Mouse (Mus musculus) neural tube, embryonic 14.5 days (tissue): ENCODE results near the gene Gzf1. TPM values are rescaled to one million over a fixed set of nuclear protein-coding genes. Genes with fewer than 3 reads are reported as not detected.

Experiments used
- ATAC-seq: fragments of 200-750 bp; cut with Nextera tagmentation; 2 replicates; pipeline ENCODE4 v1.8.0; 2017; ENCODE audit warnings: low read depth, mild to moderate bottlenecking, moderate TSS enrichment, moderate library complexity
- H3K27ac ChIP-seq: fragments of 300-500 bp; sonication (generic); 2 replicates; pipeline ENCODE4 v1.5.1; 2014; ENCODE audit warnings: low read depth, mild to moderate bottlenecking, control low read depth, low read length, moderate library complexity, mixed read lengths
- H3K27me3 ChIP-seq: fragments of 300-500 bp; sonication (generic); 2 replicates; pipeline ENCODE4 v1.6.1; 2014; ENCODE audit warnings: low read length; ENCODE audit not compliant: control insufficient read depth, insufficient read depth
- H3K36me3 ChIP-seq: fragments of 300-500 bp; sonication (generic); 2 replicates; pipeline ENCODE4 v1.6.1; 2014; ENCODE audit warnings: low read length, mixed read lengths; ENCODE audit not compliant: control insufficient read depth, insufficient read depth
- H3K4me1 ChIP-seq: fragments of 300-500 bp; sonication (generic); 2 replicates; pipeline ENCODE4 v1.6.1; 2014; ENCODE audit warnings: low read length; ENCODE audit not compliant: control insufficient read depth, insufficient read depth
- H3K4me2 ChIP-seq: fragments of 300-500 bp; sonication (generic); 2 replicates; pipeline ENCODE4 v1.6.1; 2014; ENCODE audit warnings: mild to moderate bottlenecking, low read depth, low read length, control low read depth
- H3K4me3 ChIP-seq: fragments of 300-500 bp; sonication (generic); 2 replicates; pipeline ENCODE4 v1.5.1; 2014; ENCODE audit warnings: low read depth, low read length, control low read depth, mixed read lengths
- H3K9ac ChIP-seq: fragments of 300-500 bp; sonication (generic); replicated peaks from 2 replicates; pipeline ENCODE4 v1.6.1; 2014; ENCODE audit warnings: low read depth, mild to moderate bottlenecking, control low read depth, low read length, mixed read lengths
- H3K9me3 ChIP-seq: fragments of 300-500 bp; sonication (generic); 2 replicates; pipeline ENCODE4 v1.6.1; 2016; ENCODE audit warnings: low read length; ENCODE audit not compliant: control insufficient read depth
- WGBS: fragments of 180-500 bp; shearing (Covaris S2); extraction: QIAGEN DNeasy Blood & Tissue Kit; methylation state at CpG from one replicate; pipeline ENCODE4 v1.1.7; 2014; 5-methylcytosine and 5-hydroxymethylcytosine counted together
- polyA plus RNA-seq: library from polyadenylated mRNA; unstranded; fragments of >200 nt; fragmentation: Nextera tagmentation; extraction: Ambion mirVana; gene quantifications from 2 replicates; pipeline ENCODE4 v1.2.1, GENCODE M21; 2014

The Gzf1 gene
- polyA plus RNA-seq, 1 experiment from 2014 or later, result 16.7 TPM

- Histone ChIP-seq H3K4me1 (peaks cover 8% of the 10 kb centered on the region; the same call in 1 of the 2 replicates), H3K9ac (peak within 1 kb of the TSS; percentile 64), H3K4me3 (peak within 1 kb of the TSS; percentile 53), H3K27ac (peak within 1 kb of the TSS; percentile 80), H3K36me3 (peaks cover 8% of the 10 kb centered on the region), H3K27me3 (no peaks in the 10 kb centered on the region), H3K4me2 (peak within 1 kb of the TSS; percentile 79), H3K9me3 (no peaks in the 10 kb centered on the region)
- 1% methylated on average over 58 of the region's 58 CpGs for WGBS
- ATAC-seq, result peak; percentile 100
Measured at GRCm38 (mm10) chr2:148672199-148673096, 8.4 kb upstream of the Gzf1 start, which contains the start of gene Nxt1. Nxt1 (plus strand) TSS chr2:148672601.

DNA sequence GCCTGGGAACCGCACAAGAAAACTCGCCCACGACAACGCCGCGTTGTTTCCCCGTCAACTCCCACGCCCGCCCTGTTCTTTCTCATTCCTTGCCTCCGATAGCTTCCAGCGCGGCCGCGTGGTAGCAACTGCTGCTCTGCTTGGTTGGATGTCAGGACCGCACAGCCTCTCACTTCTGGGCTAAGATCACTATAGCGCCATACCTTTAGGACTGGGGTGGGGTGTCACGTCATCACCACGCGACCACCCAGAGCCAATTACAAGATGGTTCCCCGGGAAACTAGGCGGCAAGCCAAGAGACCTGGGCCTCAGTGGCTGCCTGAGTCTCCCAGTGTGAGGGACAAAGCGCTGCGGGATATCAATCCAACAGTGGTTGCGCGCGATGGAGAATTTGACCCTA, 3.0 kb upstream of the Gzf1 start:
- Histone ChIP-seq H3K9ac (peak overlapping the region; percentile 46; the same call in 1 of the 2 replicates), H3K27ac (peak overlapping the region; percentile 70), H3K4me1 (peaks cover 27% of the 10 kb centered on the region), H3K4me3 (peak overlapping the region; percentile 42), H3K9me3 (no peaks in the 10 kb centered on the region), H3K27me3 (no peaks in the 10 kb centered on the region), H3K36me3 (peaks cover 8% of the 10 kb centered on the region), H3K4me2 (peak overlapping the region; percentile 55)
- peak; percentile 59 for ATAC-seq
- 3% methylated on average over 26 of the region's 26 CpGs for WGBS

- H3K9me3 ChIP-seq, result no peaks in the 10 kb centered on the region
- 0 out of 2 replicates have a peak, but pooled peaks have one; percentile 1 for ATAC-seq
- peaks cover 11% of the 10 kb centered on the region for H3K36me3 ChIP-seq
- peak overlapping the region; percentile 9; the same call in 1 of the 2 replicates for H3K4me3 ChIP-seq
- 0 out of 2 replicates have a peak overlapping the region, but pooled peaks have one; percentile 25 for H3K9ac ChIP-seq
- peaks cover 19% of the 10 kb centered on the region for H3K4me1 ChIP-seq
- 4% methylated on average over 9 of the region's 9 CpGs for WGBS
- peak overlapping the region; percentile 60 for H3K27ac ChIP-seq
- H3K4me2 ChIP-seq, result peak overlapping the region; percentile 95
- no peaks in the 10 kb centered on the region for H3K27me3 ChIP-seq
Measured at GRCm38 (mm10) chr2:148679346-148679745, 1.5 kb upstream of the Gzf1 start.

GRCm38 (mm10) chr2:148681461-148681891, 653 bp downstream of the Gzf1 start:
- Histone ChIP-seq H3K9me3 (no peaks in the 10 kb centered on the region), H3K4me1 (peaks cover 19% of the 10 kb centered on the region)

GRCm38 (mm10) chr2:148683031-148683430, 2.2 kb downstream of the Gzf1 start:
- Histone ChIP-seq H3K36me3 (peaks cover 18% of the 10 kb centered on the region), H3K27me3 (no peaks in the 10 kb centered on the region), H3K4me2 (no peak overlapping the region), H3K4me1 (peaks cover 18% of the 10 kb centered on the region), H3K9me3 (no peaks in the 10 kb centered on the region), H3K9ac (no peak overlapping the region), H3K27ac (no peak overlapping the region), H3K4me3 (no peak overlapping the region)
- ATAC-seq, result no peak
- 100% methylated on average over 1 of the region's 1 CpGs for WGBS

More at GRCm38 (mm10) chr2:148681461-148681891, 653 bp downstream of the Gzf1 start:
- peak; percentile 60 for ATAC-seq
- Histone ChIP-seq H3K4me2 (peak overlapping the region; percentile 95), H3K36me3 (peaks cover 17% of the 10 kb centered on the region), H3K4me3 (peak overlapping the region; percentile 67), H3K27ac (peak overlapping the region; percentile 55; the same call in 1 of the 2 replicates), H3K9ac (peak overlapping the region; percentile 82), H3K27me3 (no peaks in the 10 kb centered on the region)
- WGBS, result 10% methylated on average over 17 of the region's 17 CpGs

DNA sequence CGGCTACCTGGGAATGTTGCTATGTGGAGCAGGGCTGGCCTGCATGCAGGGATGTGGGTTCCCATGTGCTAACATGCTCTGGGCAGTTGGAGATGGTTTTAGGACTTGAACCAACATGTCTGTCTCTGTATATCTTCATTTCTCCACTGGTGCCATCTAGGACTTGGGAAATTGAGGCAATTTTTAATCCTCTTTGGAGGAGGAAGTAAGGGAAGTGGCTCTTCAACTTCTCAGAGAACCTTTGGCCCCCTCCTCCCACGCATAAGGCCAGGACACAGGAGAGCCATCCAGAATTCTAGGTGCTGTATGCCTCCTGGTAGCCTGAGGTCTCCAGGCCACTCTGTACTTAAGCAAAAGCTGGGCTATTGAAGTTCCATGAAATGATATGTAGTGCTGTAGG, 4.1 kb downstream of the Gzf1 start:
- no peak for ATAC-seq
- no peaks in the 10 kb centered on the region for H3K27me3 ChIP-seq
- H3K4me1 ChIP-seq, result peaks cover 16% of the 10 kb centered on the region
- 100% methylated on average over 2 of the region's 2 CpGs for WGBS
- H3K9me3 ChIP-seq, result no peaks in the 10 kb centered on the region
- no peak overlapping the region for H3K4me3 ChIP-seq
- peaks cover 27% of the 10 kb centered on the region for H3K36me3 ChIP-seq
- H3K9ac ChIP-seq, result no peak overlapping the region
- no peak overlapping the region for H3K27ac ChIP-seq
- no peak overlapping the region for H3K4me2 ChIP-seq

GRCm38 (mm10) chr2:148685709-148686108, 4.9 kb downstream of the Gzf1 start:
- Histone ChIP-seq H3K27ac (no peak overlapping the region), H3K9me3 (no peaks in the 10 kb centered on the region), H3K4me2 (no peak overlapping the region), H3K27me3 (no peaks in the 10 kb centered on the region), H3K4me3 (no peak overlapping the region), H3K9ac (no peak overlapping the region), H3K36me3 (peaks cover 29% of the 10 kb centered on the region), H3K4me1 (peaks cover 11% of the 10 kb centered on the region)
- ATAC-seq, result no peak
- 93% methylated on average over 3 of the region's 3 CpGs for WGBS

DNA sequence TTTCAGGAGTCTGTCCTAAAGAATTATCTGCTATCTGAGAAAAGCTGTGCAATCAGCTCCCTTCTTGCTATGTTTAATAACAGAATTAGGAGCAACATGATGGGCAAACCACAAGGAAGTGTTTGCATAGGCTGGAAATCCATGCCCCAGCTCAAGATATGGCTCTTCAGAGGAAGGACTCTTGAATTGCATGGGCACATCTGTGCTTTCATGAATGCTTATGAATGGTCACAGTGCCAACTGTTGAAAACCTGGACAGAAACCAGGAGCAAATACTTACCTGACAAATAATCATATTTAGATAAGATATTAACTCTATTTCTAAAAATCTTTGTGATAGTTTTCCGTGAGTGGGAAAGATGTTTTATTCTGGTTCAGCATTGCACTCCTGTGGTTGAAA, 6.0 kb downstream of the Gzf1 start:
- peaks cover 40% of the 10 kb centered on the region for H3K36me3 ChIP-seq
- H3K9ac ChIP-seq, result no peak overlapping the region
- H3K27ac ChIP-seq, result no peak overlapping the region
- peaks cover 7% of the 10 kb centered on the region for H3K4me1 ChIP-seq
- H3K9me3 ChIP-seq, result no peaks in the 10 kb centered on the region
- no peaks in the 10 kb centered on the region for H3K27me3 ChIP-seq
- no peak overlapping the region for H3K4me2 ChIP-seq
- H3K4me3 ChIP-seq, result no peak overlapping the region
- no peak for ATAC-seq
- 95% methylated on average over 1 of the region's 1 CpGs for WGBS

GRCm38 (mm10) chr2:148687971-148688370, 7.1 kb downstream of the Gzf1 start:
- Histone ChIP-seq H3K4me2 (no peak overlapping the region), H3K9ac (no peak overlapping the region), H3K9me3 (no peaks in the 10 kb centered on the region), H3K27me3 (no peaks in the 10 kb centered on the region), H3K4me1 (no peaks in the 10 kb centered on the region), H3K4me3 (no peak overlapping the region), H3K27ac (no peak overlapping the region), H3K36me3 (peaks cover 42% of the 10 kb centered on the region)
- no peak for ATAC-seq
- WGBS, result 93% methylated on average over 5 of the region's 5 CpGs
